Mouse (Mus musculus) retina, adult 2 months (tissue): ENCODE results near the gene Zfp691.

Experiments
- DNase-seq: peaks from one replicate; pipeline ENCODE4 v3.0.0-alpha.2; 2012; ENCODE audit warnings: low read depth, low spot score

Gene Zfp691

DNA sequence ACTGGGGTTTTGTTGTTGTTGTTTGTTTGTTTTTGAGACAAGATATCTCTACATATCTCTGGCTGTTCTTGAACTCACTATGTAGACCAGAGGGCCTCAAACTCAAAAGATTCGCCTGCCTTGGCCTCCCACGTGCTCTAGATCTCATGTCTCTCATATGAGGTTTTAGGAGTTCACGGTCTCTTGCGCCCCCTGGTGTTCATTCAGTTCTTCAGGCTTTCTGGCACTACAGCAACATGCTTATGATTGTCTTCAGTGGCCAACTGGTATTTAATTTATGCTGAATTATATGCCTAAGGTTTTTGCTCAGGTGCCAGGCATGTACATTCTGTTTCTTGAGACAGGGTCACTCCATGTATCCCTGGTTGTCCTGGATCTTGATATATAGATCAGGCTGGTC, 6.3 kb downstream of the Zfp691 start:
- DNase-seq = peak; percentile 77

DNA sequence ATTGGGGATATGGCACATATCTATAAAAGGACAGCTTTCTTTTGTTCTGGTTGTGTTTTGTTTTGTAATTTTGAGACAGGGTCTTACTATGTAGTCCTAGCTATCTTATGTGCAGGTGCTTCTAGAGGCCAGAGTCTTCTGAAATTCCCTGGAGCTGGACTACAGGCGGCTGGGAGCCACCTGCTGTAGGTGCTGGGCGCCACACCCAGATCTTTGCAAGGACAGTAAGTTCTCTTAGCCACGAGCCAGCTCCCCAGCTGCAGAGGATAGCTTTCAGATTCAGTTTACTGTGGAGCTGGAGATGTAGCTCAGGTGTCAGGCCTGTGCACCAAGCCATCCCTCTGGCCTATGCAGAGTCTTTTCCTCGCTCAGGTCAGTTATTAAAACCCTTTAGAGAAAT, 6.9 kb downstream of the Zfp691 start:
- DNase-seq = no peak

DNA sequence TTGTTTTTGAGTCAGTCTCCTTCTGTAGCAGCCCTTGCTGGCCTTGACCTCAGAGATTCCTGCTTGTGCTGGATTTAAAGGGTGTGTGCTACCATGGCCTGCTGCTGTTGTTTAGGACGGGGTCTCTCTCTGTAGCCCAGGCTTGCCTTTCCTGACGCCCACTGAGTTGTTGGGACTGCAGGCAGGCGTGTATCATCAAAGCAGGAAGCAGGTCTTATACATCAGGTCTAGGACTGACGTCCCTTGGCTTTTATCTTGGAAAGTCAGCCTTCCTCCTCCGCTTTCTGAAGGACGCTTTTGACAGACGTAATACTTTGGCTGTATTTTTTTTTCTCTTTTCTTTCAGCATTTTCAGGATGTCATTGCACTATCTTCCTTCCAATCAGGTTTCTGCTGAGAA, 8.1 kb downstream of the Zfp691 start:
- no peak for DNase-seq

DNA sequence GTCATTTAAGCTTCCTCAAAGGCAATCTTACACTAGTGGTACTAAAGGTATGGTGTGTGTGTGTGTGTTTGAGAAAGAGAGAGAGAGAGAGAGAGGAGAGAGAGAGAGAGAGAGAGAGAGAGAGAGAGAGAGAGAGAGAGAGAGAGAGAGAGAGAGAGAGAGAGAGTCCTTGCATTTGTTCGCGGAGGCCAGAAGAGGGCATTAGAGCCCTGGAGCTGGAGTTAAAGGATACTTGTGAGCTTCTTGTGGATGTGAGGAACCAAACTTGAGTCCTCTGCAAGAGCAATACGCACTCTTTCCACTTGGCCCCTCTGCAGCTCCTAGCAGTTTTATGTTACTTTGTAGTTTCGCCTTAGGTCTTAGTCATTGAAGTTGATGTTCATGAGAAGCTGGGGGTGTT, 11.0 kb downstream of the Zfp691 start:
- no peak for DNase-seq

DNA sequence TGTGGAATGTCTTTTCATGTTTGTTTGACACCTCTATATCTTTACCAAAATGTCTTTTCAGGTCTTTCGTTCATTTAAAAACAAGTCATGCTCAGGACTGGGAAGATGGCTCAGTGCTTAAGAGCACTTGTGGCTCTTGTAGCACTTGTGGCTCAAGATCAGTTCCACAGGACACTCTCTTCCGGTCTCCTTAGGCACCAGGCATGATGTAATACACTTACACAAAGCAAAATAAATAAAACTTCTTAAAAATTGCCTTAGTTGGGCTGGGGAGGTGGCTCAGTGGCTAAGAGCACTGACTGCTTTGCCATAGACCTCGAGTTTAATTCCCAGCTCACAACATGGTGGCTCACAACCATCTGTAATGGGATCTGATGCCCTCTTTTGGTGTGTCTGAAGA, 12.6 kb downstream of the Zfp691 start:
- no peak for DNase-seq

DNA sequence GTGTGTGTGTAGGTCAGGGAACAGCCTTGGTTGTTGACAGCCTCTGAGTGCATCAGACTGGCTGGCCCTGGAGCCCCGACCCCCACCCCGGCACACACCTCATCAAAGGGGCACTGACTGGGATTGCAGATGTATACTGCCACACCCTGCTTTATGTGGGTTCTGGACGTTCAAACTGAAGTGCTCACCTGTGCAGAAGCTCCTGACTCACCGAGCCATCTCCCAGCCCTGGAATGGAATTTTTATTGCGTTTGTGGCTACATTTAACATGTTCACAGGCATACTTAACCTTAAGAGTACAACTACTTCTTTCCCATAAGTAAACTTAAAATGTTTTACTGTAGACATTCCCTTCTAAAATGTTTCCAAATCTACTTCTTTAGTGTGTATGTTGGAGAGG, 16.1 kb downstream of the Zfp691 start:
- no peak for DNase-seq

DNA sequence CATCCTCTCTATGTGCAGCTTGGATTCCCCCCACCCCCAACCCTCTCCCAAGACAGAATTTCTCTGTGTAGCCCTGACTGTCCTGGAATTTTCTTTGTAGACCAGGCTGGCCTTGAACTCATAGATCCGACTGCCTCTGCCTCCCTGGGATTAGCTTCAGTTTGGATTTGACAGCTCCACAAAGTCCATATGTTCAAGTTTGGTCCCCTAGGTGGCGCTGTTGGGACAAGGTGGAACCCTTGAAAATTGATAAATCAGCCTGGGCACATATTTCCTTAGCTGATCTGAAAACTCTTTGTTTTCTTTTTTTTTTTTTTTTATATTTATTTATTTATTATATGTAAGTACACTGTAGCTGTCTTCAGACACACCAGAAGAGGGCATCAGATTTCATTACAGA, 16.8 kb downstream of the Zfp691 start:
- DNase-seq = no peak

DNA sequence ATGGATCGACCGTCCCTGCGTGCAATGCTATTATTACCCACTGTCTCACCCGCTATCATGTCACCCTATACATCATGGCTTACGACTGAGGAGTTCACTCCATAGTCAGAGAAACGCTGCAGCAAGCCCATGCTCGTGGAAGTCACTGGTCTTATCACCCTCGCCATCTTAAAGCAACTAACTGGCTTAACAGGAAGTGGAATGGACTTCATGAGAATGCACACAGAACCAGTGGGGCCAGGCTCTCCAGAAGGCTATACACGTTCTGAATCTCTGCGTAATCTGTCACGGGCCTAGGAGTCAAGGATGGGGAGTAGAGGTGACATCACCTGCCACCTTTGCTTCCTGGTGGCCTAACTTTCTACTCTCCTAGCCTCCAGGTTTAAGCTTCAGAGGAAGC, 25.3 kb downstream of the Zfp691 start:
- no peak for DNase-seq

DNA sequence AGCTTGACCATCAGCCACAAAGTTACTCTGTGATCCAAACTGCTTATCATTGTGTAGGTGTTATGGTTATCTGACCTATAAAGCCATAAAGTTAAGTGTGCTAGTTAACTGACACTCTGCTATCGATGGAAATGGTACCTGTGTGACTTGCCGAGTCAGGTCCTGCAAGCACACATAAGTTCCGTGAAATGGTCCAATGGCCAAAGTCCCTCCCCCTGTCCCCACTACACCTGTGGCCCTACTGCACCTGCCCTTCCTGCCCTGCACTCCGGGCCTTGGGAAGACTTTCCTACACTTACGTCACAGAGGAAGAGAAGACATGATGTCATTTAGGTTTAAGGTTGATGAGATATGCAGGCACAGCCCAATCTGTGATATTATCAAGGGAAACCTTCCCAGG, 26.6 kb downstream of the Zfp691 start:
- no peak for DNase-seq

DNA sequence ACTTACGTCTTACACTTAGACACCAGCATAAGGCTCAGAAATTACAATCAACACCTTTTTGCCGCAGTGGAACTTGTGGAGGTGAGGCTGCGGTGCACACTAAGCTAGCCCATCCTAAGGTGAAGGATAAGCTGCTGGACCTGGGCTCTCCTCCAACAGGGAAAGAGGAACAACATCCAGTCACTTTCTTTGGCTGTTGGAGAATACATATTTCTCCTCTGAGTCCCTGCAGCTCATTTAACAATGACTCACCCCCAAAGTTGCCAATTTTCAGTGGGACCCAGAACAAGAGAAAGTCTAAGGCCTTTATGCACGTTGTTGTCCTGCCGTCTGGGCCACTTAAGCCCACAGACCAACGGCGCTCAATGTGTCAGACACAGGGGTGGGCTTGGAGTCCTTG, 27.2 kb downstream of the Zfp691 start:
- DNase-seq = no peak

DNA sequence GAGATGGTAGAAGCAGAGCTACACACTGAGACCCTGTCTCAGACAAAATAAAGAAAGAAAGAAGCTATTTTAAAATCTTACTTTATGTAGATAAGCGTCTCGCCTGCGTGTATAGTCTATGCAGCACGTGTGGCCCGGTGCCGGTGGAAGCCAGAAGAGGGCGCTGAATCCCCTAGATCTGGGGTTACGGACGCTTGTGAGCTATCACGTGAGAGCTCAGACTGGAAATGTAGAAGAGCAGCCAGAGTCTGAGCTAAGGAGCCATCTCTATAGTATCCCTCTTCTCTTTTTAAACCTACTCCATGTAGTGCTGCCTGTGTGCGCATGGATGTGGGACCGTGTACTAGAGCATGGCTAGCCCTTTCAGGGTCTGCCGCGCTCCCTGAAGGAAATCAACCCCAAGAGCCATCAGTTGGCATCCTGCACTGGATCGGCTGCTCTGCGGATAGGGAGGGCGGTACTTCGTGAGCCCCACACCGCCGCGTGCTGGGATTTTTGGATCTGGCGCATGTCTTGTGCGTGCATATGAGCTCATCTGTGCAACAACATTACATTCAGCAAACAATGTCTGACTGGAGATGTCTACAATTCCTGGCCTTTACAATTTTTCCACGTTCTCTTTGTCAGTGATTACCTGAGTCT, 31.6 kb downstream of the Zfp691 start:
- no peak for DNase-seq

DNA sequence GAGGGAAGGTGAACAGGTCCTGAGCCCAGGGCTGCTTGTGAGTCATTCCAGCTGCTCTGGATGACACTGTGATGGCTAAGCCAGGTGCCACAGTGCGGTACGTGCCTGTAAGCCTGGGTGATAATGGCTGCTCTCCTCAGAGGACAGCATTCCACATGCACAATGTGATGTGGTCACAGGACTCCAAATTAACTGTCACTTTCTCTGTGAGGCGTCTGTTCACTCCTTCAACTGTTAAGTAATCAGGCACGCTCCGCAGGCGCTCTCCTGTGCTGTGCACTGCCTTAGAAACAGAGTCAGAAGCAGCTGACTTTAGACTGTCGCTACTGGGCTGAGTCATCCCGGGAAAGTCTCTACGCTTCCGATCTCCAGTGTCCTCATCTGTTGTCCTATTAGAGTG, 32.8 kb downstream of the Zfp691 start:
- no peak for DNase-seq

DNA sequence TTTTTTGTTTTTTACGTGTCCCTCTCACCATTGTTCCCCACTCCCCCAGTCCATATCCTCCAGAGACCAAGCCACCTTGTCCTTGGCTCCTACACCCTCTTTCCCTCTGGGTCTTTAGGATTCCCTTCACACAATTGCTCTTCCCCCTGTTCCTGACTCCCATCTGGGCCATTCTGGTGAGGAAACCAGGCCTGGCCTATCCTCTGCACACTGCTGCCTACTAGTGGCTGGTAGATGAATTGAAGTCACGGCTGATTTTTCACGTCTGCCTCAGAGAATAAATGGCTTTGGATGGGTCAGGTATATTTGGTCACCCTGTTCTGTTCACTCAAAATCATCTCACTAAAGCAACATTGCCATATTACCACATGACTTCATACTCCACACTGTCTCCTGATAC, 33.9 kb downstream of the Zfp691 start:
- no peak for DNase-seq

DNA sequence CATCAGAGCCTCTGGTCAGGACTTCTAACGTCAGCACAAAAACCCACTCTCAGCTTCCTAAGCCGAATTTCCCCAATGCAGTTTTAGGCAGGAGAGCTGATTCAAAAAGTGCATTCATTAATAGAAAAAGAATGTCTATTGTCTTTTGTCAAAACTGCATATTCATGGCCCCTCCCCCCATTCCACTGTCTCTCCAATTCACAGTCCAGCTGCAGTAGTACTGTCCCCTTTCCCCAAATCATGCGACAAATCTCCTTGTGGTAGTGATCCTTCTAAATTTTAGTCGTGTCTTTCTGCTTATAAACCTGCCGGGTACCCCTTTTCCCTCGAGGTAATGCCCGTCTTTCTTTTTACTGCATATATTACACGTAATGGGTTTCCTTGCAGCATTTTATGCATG, 35.2 kb downstream of the Zfp691 start:
- no peak for DNase-seq

DNA sequence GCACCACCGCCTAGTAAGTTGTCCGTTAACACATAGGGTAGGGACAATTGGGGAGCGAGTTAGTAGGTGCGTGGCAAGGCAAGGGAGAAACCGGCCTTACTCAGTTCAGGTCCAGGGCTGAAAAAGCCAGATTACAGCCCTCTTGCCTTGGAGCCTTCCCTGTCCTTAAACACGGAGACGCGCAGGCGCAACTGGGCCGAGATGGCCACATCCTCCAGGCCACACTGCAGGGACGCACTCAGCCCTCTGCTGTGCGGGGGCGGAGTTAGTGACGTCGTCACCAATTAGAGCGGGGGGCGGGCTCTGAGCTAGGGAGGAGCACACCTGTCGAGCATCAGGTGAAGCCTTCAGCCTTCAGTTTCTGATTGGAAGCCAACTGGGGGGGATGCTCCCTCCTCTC, 35.8 kb downstream of the Zfp691 start:
- no peak for DNase-seq

DNA sequence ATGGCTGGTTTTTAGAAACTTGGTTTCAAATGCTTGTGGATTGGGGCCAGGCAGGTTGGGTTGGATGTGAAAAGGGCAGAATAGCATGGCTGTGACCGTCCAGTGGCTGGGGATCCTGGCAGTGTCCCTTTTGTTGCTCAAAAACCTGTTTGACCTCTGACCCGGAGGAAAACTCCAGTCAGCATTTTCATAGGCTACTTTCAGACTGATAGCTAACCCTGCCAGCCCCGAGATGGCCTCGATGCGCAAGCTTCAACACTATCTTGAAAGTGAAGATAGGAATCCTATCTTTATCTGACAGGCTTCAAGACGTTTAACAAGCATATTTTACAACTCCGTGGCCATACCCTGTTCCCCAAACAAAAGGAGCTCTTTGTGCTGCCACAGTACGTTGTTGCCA, 36.7 kb downstream of the Zfp691 start:
- no peak for DNase-seq

DNA sequence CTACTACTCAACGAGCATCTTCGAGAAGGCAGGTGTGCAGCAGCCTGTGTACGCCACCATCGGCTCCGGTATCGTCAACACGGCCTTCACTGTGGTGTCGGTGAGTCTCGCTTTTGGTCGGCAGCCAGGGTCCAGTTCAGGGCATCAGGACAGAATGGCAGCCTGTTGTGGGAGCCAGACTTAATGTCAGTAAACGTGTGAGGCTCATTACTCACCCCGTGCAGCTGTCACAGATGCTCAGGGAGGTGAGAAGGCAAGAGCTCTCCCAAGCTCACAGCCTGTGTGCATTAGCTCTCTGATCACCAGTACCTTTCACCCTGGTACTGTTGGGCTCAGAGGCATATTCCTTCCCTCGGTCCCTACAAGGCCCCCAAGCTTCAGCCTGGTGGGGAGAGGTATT, 40.1 kb downstream of the Zfp691 start:
- no peak for DNase-seq

DNA sequence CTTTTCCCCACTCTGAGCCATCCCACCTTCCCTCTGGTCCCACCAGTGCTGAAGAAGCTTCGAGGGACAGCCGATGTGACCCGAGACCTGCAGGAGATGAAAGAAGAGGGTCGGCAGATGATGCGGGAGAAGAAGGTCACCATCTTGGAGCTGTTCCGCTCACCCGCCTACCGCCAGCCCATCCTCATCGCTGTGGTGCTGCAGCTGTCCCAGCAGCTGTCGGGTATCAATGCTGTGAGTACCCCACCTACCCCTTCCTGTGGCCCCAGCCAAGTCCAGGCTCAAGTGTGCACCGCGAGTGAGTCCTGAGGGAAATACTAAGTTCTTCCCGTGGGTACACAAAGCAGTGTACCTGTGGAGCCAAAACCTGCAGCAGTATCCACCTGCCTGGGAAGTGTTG, 40.7 kb downstream of the Zfp691 start:
- no peak for DNase-seq

DNA sequence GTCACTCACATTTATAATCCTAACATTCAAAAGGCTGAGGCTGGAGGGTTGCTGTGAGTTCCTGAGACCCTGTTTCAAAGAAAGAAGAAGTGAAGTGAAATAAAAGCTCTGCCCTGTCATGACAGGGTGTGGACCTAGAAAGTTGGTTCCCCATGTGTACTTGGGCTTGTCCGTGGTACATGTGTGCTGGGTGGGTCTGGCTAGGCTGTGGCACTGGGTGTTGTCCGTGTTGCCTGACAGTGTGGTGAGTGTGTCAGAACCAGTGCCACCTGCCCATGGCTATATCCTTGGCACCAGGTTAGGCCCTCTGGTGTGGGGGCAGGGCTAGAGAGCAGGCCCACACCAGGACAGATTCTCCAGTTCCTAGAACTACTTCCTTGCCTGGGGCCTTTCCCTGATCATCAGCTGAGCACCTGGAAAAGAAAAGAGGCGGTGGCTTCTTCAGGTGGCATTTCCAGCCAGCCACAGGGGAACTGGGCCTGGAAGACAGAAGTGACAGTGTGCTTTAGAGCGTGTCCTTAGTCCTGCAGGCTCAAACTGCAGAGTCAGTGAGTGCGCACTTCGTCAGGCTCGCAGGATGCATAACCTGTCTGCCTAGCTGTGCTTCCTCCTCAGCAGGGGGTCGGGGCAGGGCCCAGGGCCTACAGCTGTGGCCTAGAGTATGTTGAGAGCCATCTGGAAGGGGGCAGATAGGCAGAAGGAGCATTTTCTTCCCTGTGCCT, 42.6 kb downstream of the Zfp691 start:
- no peak for DNase-seq

DNA sequence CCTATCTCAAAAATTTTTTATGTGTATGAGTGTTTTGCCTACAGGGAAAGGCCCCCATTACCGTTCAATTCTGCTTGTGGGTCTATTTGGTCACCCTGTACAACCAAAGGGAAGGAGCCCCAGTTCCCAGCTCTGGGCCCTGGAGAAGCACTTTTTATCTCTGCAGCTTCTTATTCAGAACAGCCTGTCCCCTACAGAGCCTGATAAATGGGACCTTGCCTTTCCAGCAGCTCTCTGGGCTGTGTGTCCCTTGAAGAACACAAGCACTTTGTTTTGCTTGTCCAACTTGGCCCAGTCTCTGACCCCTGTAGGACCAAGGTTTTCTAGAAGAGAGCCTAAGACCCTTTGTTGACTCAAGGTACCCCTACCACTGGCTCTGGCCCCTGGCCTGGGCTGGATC, 44.9 kb downstream of the Zfp691 start:
- no peak for DNase-seq

DNA sequence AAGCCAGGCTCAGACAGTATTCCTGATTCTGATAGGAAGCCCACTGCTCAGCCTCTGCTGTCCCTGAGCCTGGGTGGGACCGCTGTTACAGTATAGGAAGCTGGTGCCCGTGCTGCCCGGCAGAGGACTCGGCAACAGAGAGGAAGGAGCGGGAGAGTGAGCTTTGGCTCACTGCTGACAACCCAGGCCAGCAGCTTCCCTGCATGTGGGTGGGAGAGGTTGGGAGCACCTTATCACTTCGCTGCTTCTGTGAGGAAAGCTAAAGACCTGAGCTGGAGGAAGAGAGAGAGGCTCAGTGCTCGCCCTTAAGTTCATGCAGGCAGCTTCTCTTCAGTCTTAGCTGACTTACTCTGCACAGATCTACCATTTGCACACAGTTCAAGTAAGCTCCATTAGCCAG, 45.4 kb downstream of the Zfp691 start:
- no peak for DNase-seq

DNA sequence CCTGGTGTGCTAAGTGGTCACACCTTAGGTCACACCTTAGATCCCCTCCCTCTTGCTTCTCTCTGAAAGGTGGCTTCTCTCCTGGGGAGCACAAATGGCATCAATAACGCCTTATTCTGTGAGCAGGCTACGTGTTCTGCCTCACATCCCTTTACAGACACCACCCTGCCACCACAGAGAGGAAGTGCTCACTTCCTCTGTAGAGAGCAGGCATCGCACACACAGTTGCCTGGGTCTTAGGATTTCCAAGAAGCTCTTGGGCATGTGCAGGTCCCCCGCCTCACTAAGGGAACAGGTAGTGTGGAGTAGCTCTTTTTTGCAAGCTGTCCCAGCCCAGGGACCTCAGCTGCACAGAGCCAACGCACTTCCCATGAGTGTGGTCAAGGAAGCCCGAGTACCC, 46.8 kb downstream of the Zfp691 start:
- DNase-seq = no peak

DNA sequence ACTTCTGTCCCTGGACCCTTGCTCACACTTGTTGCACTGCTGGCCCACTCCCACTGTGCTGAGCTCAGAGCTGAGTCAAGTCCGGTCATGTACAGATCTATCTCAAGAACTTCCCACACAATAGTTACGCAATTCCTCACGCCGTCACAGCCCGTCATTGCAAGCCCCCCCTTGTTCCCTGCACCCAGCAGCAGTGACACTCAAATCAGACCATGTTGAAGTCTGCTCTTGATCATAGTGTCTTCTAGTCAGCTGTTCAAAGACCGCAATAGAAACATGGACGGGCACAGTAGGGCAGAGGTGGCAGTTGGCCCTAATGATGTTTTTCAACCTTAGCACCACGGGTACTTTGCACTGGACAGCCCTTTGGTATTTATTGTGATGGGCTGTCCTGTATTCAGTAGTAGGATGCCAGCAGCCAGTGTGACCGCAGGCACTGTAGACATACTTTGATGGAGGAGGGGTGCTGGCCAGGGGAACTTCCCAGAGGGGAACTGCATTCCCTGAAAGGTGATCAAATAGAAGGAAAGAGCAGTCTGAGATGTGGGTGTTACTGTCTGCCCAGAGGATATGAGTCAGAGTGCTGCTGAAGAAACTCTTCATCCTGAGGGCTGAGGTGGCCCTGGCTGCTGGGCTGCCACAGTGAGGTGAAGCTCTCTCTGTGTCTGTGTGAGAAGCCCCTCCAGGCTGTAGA, 48.3 kb downstream of the Zfp691 start:
- no peak for DNase-seq
